Comparison of ENCODE assay signal across 17 mouse cellular contexts in genomic region chr12:9920401-9920800, GRCm38 (mm10).
"Had no signal": no experiment of that assay in that cellular context is flagged by ENCODE, and none has a peak within 500 bp of the region (broad histone marks: within the 10 kb centered on the region; RNA-seq: fewer than 3 reads in every experiment).

No protein-coding gene starts in this region.

- H3K27ac ChIP-seq: limb, embryonic 12.5 days; limb, embryonic 15.5 days; liver, embryonic 14.5 days; stomach, embryonic 15.5 days had no signal

- H3K4me3 ChIP-seq: limb, embryonic 12.5 days; limb, embryonic 15.5 days; stomach, embryonic 15.5 days had no signal

- DNase-seq: kidney, adult 9 months; kidney, postnatal 14 days; kidney, postnatal 4 days; left cerebral cortex, postnatal 4 days; liver, postnatal 0 days; lung, embryonic 14.5 days; lung, postnatal 4 days; midbrain, embryonic 14.5 days; right cerebral cortex, adult 18-20 months; right cerebral cortex, postnatal 14 days; right cerebral cortex, postnatal 4 days; spleen, adult 18-20 months; thymus, postnatal 25 days had no signal
